Mouse (Mus musculus) heart, embryonic 16.5 days (tissue): ENCODE results near the gene Rchy1. TPM values are rescaled to one million over a fixed set of nuclear protein-coding genes. Genes with fewer than 3 reads are reported as not detected.
"Not testable (repeated sequence)": the region's sequence is repeated elsewhere in the genome, so short reads cannot be mapped to it uniquely, and the experiment has no call there.

Experiments used
- ATAC-seq: fragments of 200-750 bp; cut with Nextera tagmentation; replicated peaks from 2 replicates; pipeline ENCODE4 v1.8.0; 2017; ENCODE audit warnings: moderate number of reproducible peaks; ENCODE audit not compliant: insufficient read depth, low FRiP score; ENCODE audit errors: extremely low read depth
- H3K27ac ChIP-seq: fragments of 300-500 bp; sonication (generic); 2 replicates; pipeline ENCODE4 v1.5.1; 2014; ENCODE audit warnings: mild to moderate bottlenecking, low read length, control low read depth, moderate library complexity
- H3K27me3 ChIP-seq: fragments of 300-500 bp; sonication (generic); 2 replicates; pipeline ENCODE4 v1.6.1; 2014; ENCODE audit warnings: low read length, mixed read lengths; ENCODE audit not compliant: control insufficient read depth, insufficient read depth
- H3K36me3 ChIP-seq: fragments of 300-500 bp; sonication (generic); 2 replicates; pipeline ENCODE4 v1.6.1; 2014; ENCODE audit not compliant: control insufficient read depth, insufficient read depth
- H3K4me1 ChIP-seq: fragments of 300-500 bp; sonication (generic); 2 replicates; pipeline ENCODE4 v1.6.1; 2014; ENCODE audit warnings: low read length, mixed read lengths; ENCODE audit not compliant: control insufficient read depth, insufficient read depth
- H3K4me2 ChIP-seq: fragments of 300-500 bp; sonication (generic); 2 replicates; pipeline ENCODE4 v1.6.1; 2014; ENCODE audit warnings: low read depth, mild to moderate bottlenecking, control low read depth, low read length
- H3K4me3 ChIP-seq: fragments of 300-500 bp; sonication (generic); 2 replicates; pipeline ENCODE4 v1.5.1; 2014; ENCODE audit warnings: mild to moderate bottlenecking, control low read depth, low read length
- H3K9ac ChIP-seq: fragments of 300-500 bp; sonication (generic); 2 replicates; pipeline ENCODE4 v1.6.1; 2014; ENCODE audit warnings: low read length, control low read depth
- H3K9me3 ChIP-seq: fragments of 300-500 bp; sonication (generic); replicated peaks from 2 replicates; pipeline ENCODE4 v1.6.1; 2016; ENCODE audit warnings: low read length; ENCODE audit not compliant: control insufficient read depth
- WGBS: fragments of 180-500 bp; shearing (Covaris S2); extraction: QIAGEN DNeasy Blood & Tissue Kit; methylation state at CpG from one replicate; pipeline ENCODE4 v1.1.7; 2014; 5-methylcytosine and 5-hydroxymethylcytosine counted together
- polyA plus RNA-seq: library from polyadenylated mRNA; unstranded; fragments of >200 nt; fragmentation: Nextera tagmentation; extraction: Ambion mirVana; gene quantifications from 2 replicates; pipeline ENCODE4 v1.2.1, GENCODE M21; 2015

Rchy1 gene
- polyA plus RNA-seq, 1 experiment from 2014 or later = 69.5 TPM

DNA sequence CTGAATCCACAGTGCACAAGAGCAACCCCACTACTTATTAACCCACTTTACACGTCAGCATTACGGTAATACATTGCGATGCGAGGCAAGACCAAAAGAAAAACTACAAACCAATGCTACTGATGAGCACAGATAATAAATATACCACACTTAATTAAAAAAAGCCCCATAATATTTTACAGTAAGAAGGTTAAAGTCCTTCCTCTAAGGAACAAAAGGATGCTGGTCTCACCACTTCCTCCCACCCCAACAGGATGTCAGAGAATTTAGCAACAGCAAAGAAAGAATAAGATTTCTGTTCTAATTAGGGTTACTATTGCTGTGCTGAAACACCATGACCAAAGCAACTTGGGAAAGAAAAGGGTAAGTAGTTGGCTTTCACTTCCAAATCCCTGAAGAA is 15.9 kb downstream of the Rchy1 start:
- no peak overlapping the region for H3K4me3 ChIP-seq
- WGBS = 94% methylated on average over 4 of the region's 4 CpGs
- no peaks in the 10 kb centered on the region for H3K27me3 ChIP-seq
- H3K9me3 ChIP-seq = no peaks in the 10 kb centered on the region
- peaks cover 28% of the 10 kb centered on the region for H3K36me3 ChIP-seq
- ATAC-seq = no peak
- no peak overlapping the region for H3K9ac ChIP-seq
- no peak overlapping the region for H3K4me2 ChIP-seq
- H3K27ac ChIP-seq = no peak overlapping the region
- H3K4me1 ChIP-seq = no peaks in the 10 kb centered on the region

DNA sequence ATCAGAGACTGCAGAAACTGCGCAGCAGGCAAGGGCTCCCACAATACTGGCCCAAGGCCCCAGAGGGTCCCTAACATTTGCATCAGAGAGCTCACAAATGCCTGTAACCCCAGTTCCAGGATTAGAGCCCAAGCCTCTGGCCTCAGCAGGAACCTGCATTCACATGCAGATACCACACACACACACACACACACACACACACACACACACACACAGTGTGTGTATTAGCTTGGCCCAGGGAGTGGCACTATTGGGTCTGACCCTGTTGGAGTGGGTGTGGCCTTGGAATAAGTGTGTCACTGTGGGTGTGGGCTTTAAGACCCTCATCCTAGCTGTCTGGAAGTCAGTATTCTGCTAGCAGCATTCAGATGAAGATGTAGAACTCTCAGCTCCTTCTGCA is 17.3 kb downstream of the Rchy1 start:
- ATAC-seq, H3K4me1 ChIP-seq, H3K9ac ChIP-seq, H3K4me3 ChIP-seq, H3K27ac ChIP-seq, H3K27me3 ChIP-seq, H3K4me2 ChIP-seq, H3K9me3 ChIP-seq: not testable (repeated sequence)
- WGBS = 90% methylated on average over 1 of the region's 1 CpGs
- peaks cover 22% of the 10 kb centered on the region for H3K36me3 ChIP-seq

DNA sequence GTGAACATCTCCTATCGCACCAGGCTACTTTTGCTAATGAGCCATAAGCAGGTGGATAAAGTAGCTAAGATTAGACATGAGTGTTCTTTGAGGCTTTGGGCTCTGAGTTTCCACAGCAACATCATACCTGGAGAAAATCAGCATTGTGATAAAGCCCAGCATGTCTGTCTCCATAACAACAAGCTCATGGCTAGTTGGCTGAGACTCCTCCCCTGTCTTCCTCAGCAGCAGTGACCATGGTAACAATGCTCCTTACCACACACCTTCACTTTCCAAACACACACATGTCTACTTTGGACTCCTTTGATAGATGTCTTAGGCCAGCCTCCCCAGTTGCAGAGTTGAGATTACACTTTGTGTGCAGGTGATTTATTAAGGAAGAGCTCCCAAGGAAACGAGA is 49.6 kb downstream of the Rchy1 start:
- Histone ChIP-seq H3K9me3 (no peaks in the 10 kb centered on the region), H3K27me3 (no peaks in the 10 kb centered on the region), H3K4me2 (no peak overlapping the region), H3K9ac (no peak overlapping the region), H3K4me1 (no peaks in the 10 kb centered on the region), H3K36me3 (no peaks in the 10 kb centered on the region), H3K4me3 (no peak overlapping the region), H3K27ac (no peak overlapping the region)
- WGBS = 71% methylated on average over 2 of the region's 2 CpGs
- no peak for ATAC-seq

DNA sequence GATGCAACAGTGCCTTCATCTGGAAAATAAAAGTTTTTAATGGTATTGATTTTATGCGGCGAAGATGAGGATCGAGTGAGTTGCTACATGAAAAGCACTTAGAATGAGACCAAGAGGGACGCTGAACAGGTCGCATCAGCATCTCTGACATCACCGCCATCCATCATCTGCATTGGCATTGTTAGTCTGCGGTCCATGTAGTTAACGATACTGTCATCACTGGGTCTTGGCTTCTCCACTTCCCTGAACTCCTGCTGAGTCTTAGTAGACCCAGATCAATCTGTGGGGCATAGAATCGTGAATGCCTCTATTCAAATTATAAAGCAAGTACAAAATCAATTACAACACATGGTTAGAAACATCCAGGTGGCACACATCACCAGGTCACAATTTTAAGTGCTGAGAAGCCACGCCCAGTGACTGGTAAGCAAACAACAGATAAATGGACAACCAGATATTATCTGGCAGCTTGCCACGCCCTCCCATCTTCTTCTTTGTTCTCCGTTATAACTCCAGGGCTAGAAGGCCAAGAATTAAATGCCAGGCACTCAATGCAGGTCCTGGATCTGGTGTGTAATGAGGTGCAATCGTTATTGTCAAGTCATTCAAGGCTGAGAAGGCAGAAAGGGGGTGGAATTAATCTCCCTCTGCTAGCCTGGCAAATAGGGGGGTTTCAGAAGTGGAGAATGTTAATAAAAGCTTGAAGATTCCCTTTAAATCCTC is 51.3 kb downstream of the Rchy1 start:
- H3K27ac ChIP-seq = no peak overlapping the region
- no peak overlapping the region for H3K4me2 ChIP-seq
- H3K36me3 ChIP-seq = no peaks in the 10 kb centered on the region
- H3K9me3 ChIP-seq = no peaks in the 10 kb centered on the region
- H3K4me1 ChIP-seq = no peaks in the 10 kb centered on the region
- ATAC-seq = no peak
- H3K27me3 ChIP-seq = no peaks in the 10 kb centered on the region
- no peak overlapping the region for H3K4me3 ChIP-seq
- H3K9ac ChIP-seq = no peak overlapping the region
- 75% methylated on average over 13 of the region's 13 CpGs for WGBS

DNA sequence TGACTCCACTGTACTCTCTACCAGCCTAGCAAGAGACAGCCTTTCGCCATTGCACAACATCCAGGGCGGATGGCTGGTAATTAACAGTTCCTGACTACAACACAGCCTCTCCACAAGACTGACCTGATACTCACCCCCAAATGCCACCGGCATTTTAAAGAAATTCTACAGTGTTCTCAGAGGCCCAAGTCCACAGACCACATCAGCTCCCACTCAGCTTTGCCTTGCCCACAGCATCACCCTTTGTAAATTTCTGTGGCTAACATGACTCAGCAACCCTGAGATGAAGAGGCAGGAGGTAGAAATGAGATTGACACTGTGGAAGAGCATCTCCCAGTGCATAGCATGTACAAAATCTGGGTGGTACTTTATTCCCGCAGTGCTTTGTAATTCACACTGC is 52.3 kb downstream of the Rchy1 start:
- H3K27ac ChIP-seq = no peak overlapping the region
- no peak overlapping the region for H3K4me3 ChIP-seq
- 87% methylated on average over 4 of the region's 4 CpGs for WGBS
- no peaks in the 10 kb centered on the region for H3K27me3 ChIP-seq
- no peak overlapping the region for H3K4me2 ChIP-seq
- no peaks in the 10 kb centered on the region for H3K36me3 ChIP-seq
- no peak for ATAC-seq
- H3K9me3 ChIP-seq = no peaks in the 10 kb centered on the region
- no peak overlapping the region for H3K9ac ChIP-seq
- no peaks in the 10 kb centered on the region for H3K4me1 ChIP-seq

DNA sequence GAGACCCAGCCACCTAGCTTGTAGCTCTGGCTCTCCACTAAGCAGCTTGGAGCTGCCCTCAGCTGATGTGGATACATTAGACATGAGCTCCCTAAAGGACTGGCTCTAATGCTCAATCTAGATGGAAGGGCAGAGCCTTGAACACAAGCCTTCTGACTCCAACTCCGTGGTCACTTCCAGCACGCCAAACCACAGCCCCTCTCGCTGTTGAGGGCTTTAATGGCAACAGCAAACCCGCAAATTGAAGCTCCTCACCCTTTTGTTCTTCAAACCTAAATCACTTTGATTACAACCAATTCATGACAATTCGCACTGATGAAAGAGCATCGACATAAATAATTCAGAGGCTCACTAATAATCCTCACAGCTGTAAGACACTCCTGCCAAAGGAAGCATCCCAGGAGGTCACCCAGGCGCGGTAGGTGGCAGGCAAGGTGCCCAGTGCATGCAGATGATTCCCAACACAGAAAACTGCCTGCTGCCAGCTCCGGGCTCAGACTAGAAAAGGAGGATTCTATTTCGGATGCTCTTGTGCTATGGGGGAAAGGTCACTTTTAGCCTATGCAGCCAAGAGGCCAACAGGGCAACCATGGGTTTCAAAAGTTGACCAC is 53.8 kb downstream of the Rchy1 start:
- H3K4me2 ChIP-seq = no peak overlapping the region
- no peak overlapping the region for H3K9ac ChIP-seq
- H3K9me3 ChIP-seq = no peaks in the 10 kb centered on the region
- no peaks in the 10 kb centered on the region for H3K27me3 ChIP-seq
- H3K4me3 ChIP-seq = no peak overlapping the region
- ATAC-seq = no peak
- H3K4me1 ChIP-seq = no peaks in the 10 kb centered on the region
- no peak overlapping the region for H3K27ac ChIP-seq
- no peaks in the 10 kb centered on the region for H3K36me3 ChIP-seq
- 63% methylated on average over 10 of the region's 10 CpGs for whole genome bisulfite sequencing

Other genes starting within 250 kb of the Rchy1 start
- not detected in 2 replicates for gene Odaph, start 24.4 kb upstream of the Rchy1 start, polyA plus RNA-seq
- gene Cdkl2, start 80.8 kb upstream of the Rchy1 start, polyA plus RNA-seq = 1.2 and 1.4 TPM in 2 replicates
- gene G3bp2, start 120.7 kb upstream of the Rchy1 start, polyA plus RNA-seq = 122 and 125 TPM in 2 replicates
- gene Uso1, start 174.9 kb upstream of the Rchy1 start, polyA plus RNA-seq = 28.4 and 31.0 TPM in 2 replicates